Mouse (Mus musculus) left cerebral cortex, adult 2 months (tissue): ENCODE results near the gene Zg16. TPM values are rescaled to one million over a fixed set of nuclear protein-coding genes. Genes with fewer than 3 reads are reported as not detected.
A peak's percentile ranks its signal among the peaks of the same experiment; 100 is the strongest.

Experiments
- DNase-seq, 2 experiments: peaks; one replicate each; pipeline ENCODE4 v3.0.0; 2021 to 2022; ENCODE audit warnings: low spot score in 2 of 2, mixed read lengths in 1 of 2; ENCODE audit errors: extremely low spot score in 1 of 2
- H3K27ac ChIP-seq: fragments of 200-600 bp; 2 replicates; pipeline ENCODE4 v1.8.1; 2022
- H3K4me3 ChIP-seq: fragments of 200-600 bp; 2 replicates; pipeline ENCODE4 v1.8.1; 2022
- CTCF ChIP-seq: fragments of 200-600 bp; IDR thresholded peaks from 2 replicates; pipeline ENCODE4 v1.8.1; 2022; ENCODE audit warnings: antibody characterized with exemption, mild to moderate bottlenecking, moderate library complexity
- intact Hi-C: fragments of 180-260 bp; cut with DNase I; formaldehyde crosslinking; loops from one replicate; pipeline ENCODE4 v1.15.1; 2025
- total RNA-seq, 2 experiments: library from RNA; stranded (reverse); gene quantifications; 2 replicates each; pipeline ENCODE4 v1.2.3; 2021

The Zg16 gene
- total RNA-seq, 2 experiments from 2014 or later: not detected

DNA sequence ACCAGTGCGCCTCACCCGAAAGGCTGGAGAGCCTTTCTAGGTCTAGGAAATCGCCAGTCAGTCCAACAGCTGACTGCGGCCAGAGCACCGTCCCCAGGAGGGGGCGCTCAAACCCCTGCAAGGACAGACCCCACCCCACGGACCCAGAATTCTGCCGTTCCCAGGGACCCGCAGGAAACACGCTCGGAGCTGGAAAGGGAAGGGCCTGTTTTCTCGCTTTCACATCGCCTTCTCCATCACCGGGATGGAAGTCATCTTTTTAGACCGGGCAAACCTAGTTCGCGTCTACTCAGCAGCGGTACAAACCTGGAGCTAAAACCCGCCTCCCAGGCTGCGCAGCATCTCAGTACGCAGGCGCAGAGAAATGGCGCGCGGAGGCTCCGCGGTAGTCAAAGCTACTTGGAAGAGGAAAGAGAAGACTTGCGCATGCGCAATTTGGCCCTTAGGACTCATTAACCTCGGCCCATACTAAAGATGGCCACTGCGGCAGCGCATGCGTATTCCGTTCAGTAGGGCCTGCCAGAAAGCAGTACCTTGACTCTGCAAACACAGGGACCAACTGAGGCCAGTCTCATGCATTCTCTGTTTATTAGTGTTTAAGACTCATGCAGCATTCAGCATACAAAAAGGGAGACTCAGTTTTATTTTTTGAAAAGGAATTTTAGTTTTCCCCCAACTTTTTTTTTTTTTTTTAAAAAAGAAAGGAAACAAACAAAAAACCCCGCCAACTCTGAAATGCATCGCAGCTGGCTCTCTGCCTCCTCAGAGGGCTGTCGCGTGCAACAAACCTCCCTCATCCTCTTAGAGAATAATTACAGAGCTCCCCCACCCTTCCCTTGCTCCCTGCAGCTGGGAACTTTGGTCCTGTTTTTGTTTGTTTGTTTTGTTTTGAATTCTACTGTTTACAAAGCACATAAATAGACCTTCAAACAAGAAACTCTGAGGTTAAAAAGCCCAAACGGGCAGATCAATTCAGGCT, 69.9 kb downstream of the Zg16 start, which contains the start of gene Pagr1a:
TSS of gene Pagr1a (minus strand) at position 382 of the 979 bp plus-strand sequence.
- peak; percentile 94 to 96 for DNase-seq
- H3K4me3 ChIP-seq: peak within 1 kb of the TSS; percentile 69
- peak; percentile 87 for TF ChIP-seq CTCF
- peak within 1 kb of the TSS; percentile 95 for H3K27ac ChIP-seq
- intact Hi-C loops: loop anchor here (1.0 to 2.0 kb wide), 2 partner anchors 40 to 87 kb away; partner anchors contain the start of gene Cdiptos

DNA sequence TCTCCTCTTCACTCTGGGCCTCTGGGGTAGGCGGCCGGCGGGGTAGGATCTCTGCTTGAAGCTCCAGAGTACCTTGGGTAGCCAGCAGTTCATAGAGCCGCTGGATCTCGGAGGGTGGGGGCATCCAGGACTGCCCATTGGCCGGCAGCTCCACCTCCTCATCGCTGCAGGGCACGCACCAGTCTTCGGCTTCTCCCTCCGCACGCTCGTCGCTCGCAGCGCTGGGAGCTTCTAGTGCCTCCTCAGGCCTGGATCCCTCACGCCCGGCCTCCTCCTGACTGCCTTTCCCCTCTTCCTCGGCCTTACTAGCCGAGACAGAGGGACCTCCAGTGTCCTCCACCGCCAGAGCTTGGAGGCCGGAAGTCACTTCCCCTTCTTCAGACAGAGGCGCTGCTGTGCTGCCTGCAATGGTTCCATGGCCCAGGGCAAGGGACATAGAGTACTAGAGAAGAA, 70.6 kb downstream of the Zg16 start:
- intact Hi-C loops: loop anchor here (2.0 kb wide), 1 partner anchor 40 kb away; the partner anchor contains the start of gene Cdiptos
- TF ChIP-seq CTCF: no peak
- peak; percentile 61 to 66 for DNase-seq
- Histone ChIP-seq H3K27ac (peak overlapping the region; percentile 95), H3K4me3 (peak overlapping the region; percentile 69)

DNA sequence TGATC, 70.8 kb downstream of the Zg16 start, which contains the start of gene Pagr1b:
TSS of gene Pagr1b (minus strand) at position 4 of the 5 bp plus-strand sequence.
- Histone ChIP-seq H3K4me3 (peak within 1 kb of the TSS; percentile 69), H3K27ac (peak within 1 kb of the TSS; percentile 95)
- DNase-seq: no peak
- TF ChIP-seq CTCF: no peak
- intact Hi-C loops: loop anchor here (2.0 kb wide), 1 partner anchor 39 kb away; the partner anchor contains the start of gene Cdiptos

DNA sequence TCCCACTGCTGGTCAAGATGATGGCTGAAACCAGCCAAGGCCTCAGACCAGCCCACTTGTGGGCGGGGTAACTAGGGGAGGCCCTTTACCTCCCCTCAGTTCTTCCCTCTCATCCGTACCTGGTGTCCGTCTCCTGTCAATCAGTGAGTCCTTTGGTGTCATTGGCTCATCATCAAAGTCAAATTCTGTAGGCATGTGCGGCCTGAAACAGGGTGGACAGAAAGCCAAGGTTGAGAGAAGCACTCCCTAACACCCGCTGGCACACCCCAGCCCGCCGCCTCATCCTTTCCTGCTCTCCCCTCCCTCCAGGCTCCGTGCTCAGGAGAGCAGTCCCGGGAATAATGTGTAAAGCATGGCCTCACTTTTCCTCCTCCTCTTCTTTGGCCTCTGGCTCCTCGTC, 71.0 kb downstream of the Zg16 start:
- Histone ChIP-seq H3K4me3 (peak overlapping the region; percentile 69), H3K27ac (peak overlapping the region; percentile 95)
- intact Hi-C loops: loop anchor here (2.0 kb wide), 1 partner anchor 39 kb away; the partner anchor contains the start of gene Cdiptos
- no peak for DNase-seq
- TF ChIP-seq CTCF: no peak

DNA sequence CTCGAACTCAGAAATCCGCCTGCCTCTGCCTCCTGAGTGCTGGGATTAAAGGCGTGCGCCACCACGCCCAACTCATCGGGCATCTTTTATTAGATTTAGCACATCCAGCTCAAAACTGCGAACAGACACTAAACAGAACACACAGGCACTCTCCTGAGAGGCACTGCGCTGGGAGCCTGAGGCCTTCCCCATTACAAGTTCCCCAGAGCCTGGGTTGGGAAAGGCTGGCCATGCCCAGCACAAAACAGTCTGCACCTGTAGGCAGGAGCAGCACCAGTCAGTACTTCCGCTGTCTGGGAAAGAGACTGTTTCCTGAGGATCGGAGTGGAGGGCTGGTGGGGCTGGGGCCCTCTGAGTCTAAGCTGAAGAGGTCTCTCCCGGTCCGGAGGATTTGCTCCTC, 72.1 kb downstream of the Zg16 start:
- Histone ChIP-seq H3K4me3 (no peak overlapping the region), H3K27ac (no peak overlapping the region; the same call in 1 of the 2 replicates)
- no peak for TF ChIP-seq CTCF
- no peak for DNase-seq
- intact Hi-C loops: no loop called here

DNA sequence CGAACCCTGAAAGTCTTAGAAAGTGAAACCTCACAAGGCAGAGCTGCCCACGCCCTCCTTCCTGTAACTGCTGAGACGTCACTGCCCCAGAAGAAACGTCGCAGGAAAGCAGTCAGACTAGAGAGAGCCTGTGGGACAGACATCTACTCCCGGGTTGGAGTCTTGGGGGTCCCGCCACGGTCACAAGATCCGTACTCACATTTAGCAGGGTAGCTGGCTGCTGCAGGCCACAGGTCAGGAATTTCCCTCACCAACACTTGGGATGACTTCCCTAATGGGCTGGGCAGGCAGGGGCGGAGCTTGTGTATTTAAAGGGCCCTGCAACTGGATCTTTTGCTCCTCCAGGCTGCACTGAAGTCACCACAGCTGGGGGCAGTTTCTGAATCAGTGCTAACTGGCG, 72.8 kb downstream of the Zg16 start, which contains the start of gene Mvp:
TSS of gene Mvp (minus strand) at position 302 of the 400 bp plus-strand sequence.
- Histone ChIP-seq H3K27ac (peak within 1 kb of the TSS; percentile 79), H3K4me3 (peak within 1 kb of the TSS; percentile 51)
- intact Hi-C loops: no loop called here
- TF ChIP-seq CTCF: no peak
- DNase-seq: no peak

DNA sequence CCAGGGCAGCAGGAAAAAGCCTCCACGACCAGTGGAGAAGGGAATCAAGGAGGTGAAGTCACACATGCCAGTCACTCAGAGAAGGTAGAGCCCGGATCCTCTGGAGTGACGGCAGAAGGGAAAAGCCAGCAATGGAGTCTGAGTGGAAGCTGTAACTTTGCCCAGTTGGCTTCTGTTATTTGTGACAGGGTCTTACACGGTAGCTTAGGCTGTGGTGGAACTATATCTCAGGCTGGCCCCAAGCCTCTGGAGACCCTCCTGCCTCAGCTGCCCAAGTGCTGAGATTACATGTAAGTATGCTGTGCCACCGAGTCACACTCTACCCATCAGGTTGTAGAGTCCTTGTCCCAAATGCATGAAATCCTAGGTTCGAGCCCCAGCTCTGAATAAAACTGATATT, 73.7 kb downstream of the Zg16 start:
- no peak overlapping the region for H3K4me3 ChIP-seq
- intact Hi-C loops: no loop called here
- H3K27ac ChIP-seq: no peak overlapping the region
- TF ChIP-seq CTCF: no peak
- DNase-seq: no peak

DNA sequence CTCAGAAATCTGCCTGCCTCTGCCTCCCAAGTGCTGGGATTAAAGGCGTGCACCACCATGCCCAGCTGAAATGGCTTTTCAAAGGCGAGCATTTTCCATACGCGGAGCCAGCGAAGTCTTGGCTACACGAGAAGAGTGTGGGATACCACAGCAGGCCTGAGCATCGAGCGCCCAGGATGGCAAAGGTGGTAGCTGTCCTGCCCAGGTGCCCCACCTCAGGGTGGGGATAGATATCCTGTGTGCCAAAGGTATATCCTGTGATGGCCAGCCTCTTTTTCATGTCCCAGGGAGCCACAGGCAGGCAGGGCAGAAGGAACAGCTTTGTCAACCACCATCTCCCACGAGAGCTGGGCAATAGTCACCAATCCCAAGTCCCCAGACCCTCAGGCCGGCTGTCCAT, 74.3 kb downstream of the Zg16 start:
- no peak for TF ChIP-seq CTCF
- Histone ChIP-seq H3K27ac (no peak overlapping the region), H3K4me3 (no peak overlapping the region)
- DNase-seq: no peak
- intact Hi-C loops: no loop called here

DNA sequence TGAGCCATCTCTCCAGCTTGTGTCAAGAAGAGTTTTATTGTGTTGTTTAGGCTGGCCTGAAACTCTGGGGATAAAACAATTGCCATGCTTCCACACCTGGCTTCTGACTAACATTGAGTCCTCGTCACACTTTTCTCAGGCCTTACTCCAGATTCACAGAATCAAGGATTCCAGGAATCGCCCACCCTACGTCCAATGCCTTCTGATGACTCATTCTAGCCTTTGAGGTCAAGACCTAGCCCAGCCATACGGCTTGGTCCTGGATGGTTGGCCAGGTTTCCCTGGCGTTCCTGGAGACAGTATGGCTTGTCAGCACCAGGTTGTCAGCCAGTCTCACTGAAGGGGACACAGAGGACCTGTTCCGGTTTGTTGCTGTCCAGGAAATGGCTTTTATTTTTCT, 74.8 kb downstream of the Zg16 start:
- intact Hi-C loops: no loop called here
- H3K27ac ChIP-seq: no peak overlapping the region
- TF ChIP-seq CTCF: no peak

DNA sequence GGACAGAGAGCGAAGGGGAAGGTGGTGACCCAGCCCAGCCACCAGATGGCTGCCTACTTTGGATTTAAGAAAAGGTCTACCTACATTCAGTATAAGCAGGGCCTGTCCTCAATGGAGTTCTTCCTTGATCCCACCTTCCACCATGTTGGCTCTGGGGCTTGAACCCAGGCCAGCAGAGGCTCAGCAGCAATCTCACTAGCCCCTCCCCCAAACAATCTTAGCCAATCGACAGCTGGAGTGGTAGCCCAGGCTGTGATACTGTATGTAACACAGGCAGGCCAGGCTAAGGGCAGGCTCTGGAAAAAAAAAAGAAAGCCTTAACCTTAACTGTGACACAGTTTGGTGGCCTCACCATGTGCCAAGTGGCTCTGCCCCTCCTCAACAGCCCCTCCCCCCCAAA, 75.4 kb downstream of the Zg16 start:
- DNase-seq: no peak
- Histone ChIP-seq H3K27ac (no peak overlapping the region), H3K4me3 (no peak overlapping the region)
- TF ChIP-seq CTCF: no peak
- intact Hi-C loops: no loop called here

More for the DNA sequence above, 74.8 kb downstream of the Zg16 start:
- H3K4me3 ChIP-seq: no peak overlapping the region
- no peak for DNase-seq

DNA sequence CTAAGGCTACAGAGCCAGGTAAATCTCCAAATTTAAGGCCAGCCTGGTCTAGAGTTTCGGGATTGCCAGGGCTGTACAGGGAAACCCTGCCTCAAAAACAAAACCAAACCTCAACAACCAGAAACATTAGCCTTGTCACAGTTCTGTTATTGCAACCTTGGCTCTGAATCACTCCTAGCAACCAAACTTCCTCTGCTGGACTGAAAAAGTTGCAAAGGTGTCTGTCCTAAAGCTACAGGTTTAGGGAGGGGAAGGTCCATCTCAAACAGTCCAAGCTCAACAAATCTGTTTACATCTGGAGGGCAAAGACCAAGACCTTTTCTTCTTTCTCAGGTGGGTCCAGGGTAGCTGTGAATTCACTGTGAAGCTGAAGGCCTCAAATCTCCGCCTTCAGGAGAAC, 76.1 kb downstream of the Zg16 start:
- DNase-seq: no peak
- no peak overlapping the region for H3K4me3 ChIP-seq
- H3K27ac ChIP-seq: no peak overlapping the region
- no peak for TF ChIP-seq CTCF
- intact Hi-C loops: no loop called here

DNA sequence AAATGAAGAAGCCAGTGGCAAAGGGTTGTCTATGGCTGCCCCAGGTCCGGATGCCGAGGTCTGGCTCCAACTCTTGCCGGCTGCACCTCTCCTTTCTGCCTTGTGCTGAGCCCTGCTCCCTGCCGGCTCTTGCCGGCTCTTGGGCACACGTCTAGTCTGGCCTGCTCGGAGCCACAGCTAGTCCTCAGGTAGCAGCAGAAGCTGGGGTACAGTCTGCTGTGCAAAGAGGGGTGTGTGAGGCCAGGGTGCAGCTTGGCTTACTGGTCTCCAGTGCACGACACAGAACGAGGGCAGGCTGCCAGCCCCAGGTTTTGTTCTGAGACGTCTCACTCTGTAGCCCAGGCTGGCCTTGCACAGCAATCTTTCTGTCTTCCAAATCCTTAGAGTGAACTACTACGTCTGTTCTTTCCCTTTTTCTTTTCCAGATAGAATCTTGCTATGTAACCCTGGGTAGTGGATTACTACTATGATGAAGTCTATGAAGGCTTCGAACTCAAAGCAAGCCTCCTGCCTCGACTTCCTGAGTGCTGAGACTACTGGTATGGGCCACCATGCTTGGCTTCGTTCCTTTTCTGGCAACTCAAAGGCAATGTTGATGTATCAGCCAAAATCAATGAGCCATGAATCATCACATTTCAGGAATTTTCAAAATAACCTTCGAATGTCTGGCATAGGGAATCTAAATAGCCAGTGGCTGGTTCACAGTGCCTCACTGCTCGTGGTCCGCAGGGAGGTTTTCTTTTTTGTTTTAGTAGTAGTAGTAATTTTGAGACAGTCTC, 77.6 kb downstream of the Zg16 start:
- no peak overlapping the region for H3K4me3 ChIP-seq
- intact Hi-C loops: no loop called here
- H3K27ac ChIP-seq: peak overlapping the region; percentile 86
- no peak for TF ChIP-seq CTCF
- no peak for DNase-seq
